19 mouse cellular contexts compared by ENCODE assay signal in genomic region chr16:77894247-77894646, GRCm38 (mm10).
DNase-seq lines count a peak whose midpoint lies in the region; ATAC-seq and TF ChIP-seq lines count a peak whose summit lies in the region.
"Had no signal": no experiment of that assay in that cellular context is flagged by ENCODE, and none has a peak within 500 bp of the region (broad histone marks: within the 10 kb centered on the region; RNA-seq: fewer than 3 reads in every experiment).

No protein-coding gene starts in this region.

- no peaks in the 10 kb centered on the region for H3K27me3 ChIP-seq in lung, embryonic 14.5 days (ENCODE audit: insufficient read depth, low read length)
- H3K27me3 ChIP-seq in forebrain, embryonic 14.5 days (replicated peaks; ENCODE audit: control insufficient read depth, insufficient read depth, low read length), result no peaks in the 10 kb centered on the region
- no peaks in the 10 kb centered on the region for H3K27me3 ChIP-seq in hindbrain, embryonic 16.5 days (replicated peaks; ENCODE audit: control insufficient read depth, insufficient read depth, low read length)
- no peaks in the 10 kb centered on the region for H3K27me3 ChIP-seq in neural tube, embryonic 13.5 days
- H3K27me3 ChIP-seq: megakaryocyte, embryonic 14.5 days; stomach, embryonic 15.5 days had no signal

- no peaks in the 10 kb centered on the region for H3K36me3 ChIP-seq in lung, embryonic 14.5 days (ENCODE audit: insufficient read depth)
- H3K36me3 ChIP-seq in forebrain, embryonic 14.5 days (ENCODE audit: control insufficient read depth, insufficient read depth, low read length), result no peaks in the 10 kb centered on the region
- H3K36me3 ChIP-seq in hindbrain, embryonic 16.5 days (ENCODE audit: control insufficient read depth, insufficient read depth, low read length), result no peaks in the 10 kb centered on the region
- H3K36me3 ChIP-seq in neural tube, embryonic 13.5 days, result no peaks in the 10 kb centered on the region
- H3K36me3 ChIP-seq: G1E; stomach, embryonic 15.5 days had no signal

- H3K4me1 ChIP-seq in lung, embryonic 14.5 days (ENCODE audit: insufficient read depth), result 0 out of 2 replicates have a peak, but pooled peaks cover 6% of the 10 kb centered on the region
- H3K4me1 ChIP-seq in forebrain, embryonic 14.5 days (ENCODE audit: control insufficient read depth, insufficient read depth, low read length), result peaks cover 4% of the 10 kb centered on the region
- H3K4me1 ChIP-seq in hindbrain, embryonic 16.5 days (ENCODE audit: control insufficient read depth, insufficient read depth, low read depth, low read length), result no peaks in the 10 kb centered on the region
- H3K4me1 ChIP-seq in neural tube, embryonic 13.5 days (replicated peaks), result peaks cover 9% of the 10 kb centered on the region
- H3K4me1 ChIP-seq: megakaryocyte, embryonic 14.5 days; stomach, embryonic 15.5 days had no signal

- TF ChIP-seq CTCF in lung, embryonic 14.5 days (IDR thresholded peaks at IDR 0.05; ENCODE audit: low read depth), result no peak

- H3K9ac ChIP-seq in lung, embryonic 14.5 days, result no peak overlapping the region
- H3K9ac ChIP-seq in forebrain, embryonic 14.5 days (ENCODE audit: low read length), result no peak overlapping the region
- no peak overlapping the region for H3K9ac ChIP-seq in hindbrain, embryonic 16.5 days (ENCODE audit: low read depth, low read length)
- H3K9ac ChIP-seq in neural tube, embryonic 13.5 days, result no peak overlapping the region
- H3K9ac ChIP-seq: stomach, embryonic 15.5 days had no signal

- ATAC-seq in lung, embryonic 14.5 days (ENCODE audit: insufficient read depth), result no peak
- ATAC-seq in forebrain, embryonic 14.5 days, result peak; percentile 87
- no peak for ATAC-seq in hindbrain, embryonic 16.5 days
- ATAC-seq in neural tube, embryonic 13.5 days (ENCODE audit: low read depth), result peak; percentile 43; the same call in 1 of the 2 replicates
- ATAC-seq: intestine, postnatal 0 days had no signal

- WGBS in lung, embryonic 14.5 days, result 41% methylated on average over 2 of the region's 2 CpGs
- 23% methylated on average over 2 of the region's 2 CpGs for WGBS in forebrain, embryonic 14.5 days
- WGBS in hindbrain, embryonic 16.5 days, result 16% methylated on average over 2 of the region's 2 CpGs
- 22% methylated on average over 2 of the region's 2 CpGs for WGBS in neural tube, embryonic 13.5 days

- H3K4me2 ChIP-seq in lung, embryonic 14.5 days, result no peak overlapping the region
- no peak overlapping the region for H3K4me2 ChIP-seq in forebrain, embryonic 14.5 days (ENCODE audit: low read length)
- H3K4me2 ChIP-seq in hindbrain, embryonic 16.5 days (ENCODE audit: low read length), result no peak overlapping the region
- H3K4me2 ChIP-seq in neural tube, embryonic 13.5 days, result no peak overlapping the region
- H3K4me2 ChIP-seq: liver, embryonic 11.5 days; stomach, embryonic 15.5 days had no signal

- H3K9me3 ChIP-seq in lung, embryonic 14.5 days (ENCODE audit: low read depth, low read length), result no peaks in the 10 kb centered on the region
- H3K9me3 ChIP-seq in forebrain, embryonic 14.5 days (replicated peaks; ENCODE audit: control insufficient read depth, low read length), result no peaks in the 10 kb centered on the region
- H3K9me3 ChIP-seq in hindbrain, embryonic 16.5 days (ENCODE audit: control insufficient read depth, low read length), result no peaks in the 10 kb centered on the region
- H3K9me3 ChIP-seq in neural tube, embryonic 13.5 days, result no peaks in the 10 kb centered on the region
- H3K9me3 ChIP-seq: stomach, embryonic 15.5 days had no signal

- no peak overlapping the region for H3K4me3 ChIP-seq in lung, embryonic 14.5 days (ENCODE audit: low read depth, low read length)
- H3K4me3 ChIP-seq in forebrain, embryonic 14.5 days (ENCODE audit: low read depth, low read length), result no peak overlapping the region
- no peak overlapping the region for H3K4me3 ChIP-seq in hindbrain, embryonic 16.5 days (ENCODE audit: low read length)
- no peak overlapping the region for H3K4me3 ChIP-seq in neural tube, embryonic 13.5 days
- H3K4me3 ChIP-seq: megakaryocyte, embryonic 14.5 days; stomach, embryonic 15.5 days had no signal

- DNase-seq in lung, embryonic 14.5 days, result peak; percentile 14
- DNase-seq in lung, postnatal 25 days (ENCODE audit: low spot score), result no peak
- peak; percentile 86 for DNase-seq in forebrain, embryonic 14.5 days (ENCODE audit: low spot score)
- DNase-seq in layer of hippocampus, adult 18-20 months (ENCODE audit: low spot score in 2 of 2), result no peak
- DNase-seq in adrenal gland, adult 8-10 months, result no peak
- DNase-seq in layer of hippocampus, postnatal 10 days (ENCODE audit: low spot score in 2 of 2), result no peak
- DNase-seq: adrenal gland, postnatal 10 days; cerebellum, postnatal 14 days; gastrocnemius, postnatal 14 days; heart, postnatal 10 days; spleen, adult 18-20 months had no signal

- H3K27ac ChIP-seq in lung, embryonic 14.5 days (ENCODE audit: low read depth), result no peak overlapping the region
- H3K27ac ChIP-seq in forebrain, embryonic 14.5 days (ENCODE audit: low read depth, low read length), result peak overlapping the region; percentile 74
- peak overlapping the region; percentile 66; the same call in 1 of the 2 replicates for H3K27ac ChIP-seq in hindbrain, embryonic 16.5 days (ENCODE audit: low read depth, low read length)
- H3K27ac ChIP-seq in neural tube, embryonic 13.5 days (replicated peaks), result peak overlapping the region; percentile 73
- H3K27ac ChIP-seq: kidney, postnatal 0 days; stomach, embryonic 15.5 days had no signal

Comparison
In these comparisons a context has a peak if more than half of its experiments do, and no peak if none do; other contexts are left out.
1. DNase-seq: peak in lung, embryonic 14.5 days (single experiment) and forebrain, embryonic 14.5 days (single experiment); none in lung, postnatal 25 days (single experiment), layer of hippocampus, adult 18-20 months (0 of 2), adrenal gland, adult 8-10 months (single experiment) and layer of hippocampus, postnatal 10 days (0 of 2).
2. ATAC-seq: peak in forebrain, embryonic 14.5 days (single experiment) and neural tube, embryonic 13.5 days (single experiment); none in lung, embryonic 14.5 days (single experiment) and hindbrain, embryonic 16.5 days (single experiment).